Mouse (Mus musculus) midbrain, embryonic 11.5 days (tissue): ENCODE measurements around the gene Trim23. TPM values are rescaled to one million over a fixed set of nuclear protein-coding genes. Genes with fewer than 3 reads are reported as not detected.

Experiments
- ATAC-seq: fragments of 200-750 bp; cut with Nextera tagmentation; 2 replicates; pipeline ENCODE4 v1.8.0; 2017; ENCODE audit warnings: moderate TSS enrichment, moderate library complexity; ENCODE audit not compliant: low FRiP score
- DNase-seq: peaks from one replicate; pipeline ENCODE4 v3.0.0; 2015; ENCODE audit warnings: low spot score; ENCODE audit errors: missing footprints
- H3K27ac ChIP-seq: fragments of 300-500 bp; sonication (generic); 2 replicates; pipeline ENCODE4 v1.5.1; 2014; ENCODE audit warnings: low read depth, low read length
- H3K27me3 ChIP-seq: fragments of 300-500 bp; sonication (generic); 2 replicates; pipeline ENCODE4 v1.6.1; 2014; ENCODE audit warnings: mild to moderate bottlenecking, low read length, moderate library complexity, mixed read lengths; ENCODE audit not compliant: control insufficient read depth, insufficient read depth
- H3K36me3 ChIP-seq: fragments of 300-500 bp; sonication (generic); 2 replicates; pipeline ENCODE4 v1.6.1; 2014; ENCODE audit warnings: mild to moderate bottlenecking, low read length, moderate library complexity, mixed read lengths; ENCODE audit not compliant: control insufficient read depth, insufficient read depth
- H3K4me1 ChIP-seq: fragments of 300-500 bp; sonication (generic); 2 replicates; pipeline ENCODE4 v1.6.1; 2014; ENCODE audit warnings: low read length; ENCODE audit not compliant: control insufficient read depth, insufficient read depth
- H3K4me2 ChIP-seq: fragments of 300-500 bp; sonication (generic); 2 replicates; pipeline ENCODE4 v1.6.1; 2014; ENCODE audit warnings: mild to moderate bottlenecking, moderate library complexity
- H3K4me3 ChIP-seq: fragments of 300-500 bp; sonication (generic); 2 replicates; pipeline ENCODE4 v1.5.1; 2014; ENCODE audit warnings: low read depth, low read length
- H3K9ac ChIP-seq: fragments of 300-500 bp; sonication (generic); 2 replicates; pipeline ENCODE4 v1.6.1; 2014; ENCODE audit warnings: low read length
- H3K9me3 ChIP-seq: fragments of 300-500 bp; sonication (generic); 2 replicates; pipeline ENCODE4 v1.6.1; 2016; ENCODE audit warnings: low read length; ENCODE audit not compliant: control insufficient read depth
- whole genome bisulfite sequencing: fragments of 180-500 bp; shearing (Covaris S2); extraction: QIAGEN DNeasy Blood & Tissue Kit; methylation state at CpG from one replicate; pipeline ENCODE4 v1.1.7; 2014; 5-methylcytosine and 5-hydroxymethylcytosine counted together
- polyA plus RNA-seq: library from polyadenylated mRNA; unstranded; fragments of >200 nt; fragmentation: Nextera tagmentation; extraction: Ambion mirVana; gene quantifications from 2 replicates; pipeline ENCODE4 v1.2.1, GENCODE M21; 2014

The Trim23 gene
- 26.5 and 30.0 TPM in 2 replicates for polyA plus RNA-seq

- Histone ChIP-seq H3K4me1 (peaks cover 10% of the 10 kb centered on the region), H3K36me3 (no peaks in the 10 kb centered on the region)
- peak; percentile 99 for ATAC-seq
Observed at GRCm38 (mm10) chr13:104178650-104179121, at the start of gene Trim23. Trim23 (plus strand) TSS chr13:104178797.

DNA sequence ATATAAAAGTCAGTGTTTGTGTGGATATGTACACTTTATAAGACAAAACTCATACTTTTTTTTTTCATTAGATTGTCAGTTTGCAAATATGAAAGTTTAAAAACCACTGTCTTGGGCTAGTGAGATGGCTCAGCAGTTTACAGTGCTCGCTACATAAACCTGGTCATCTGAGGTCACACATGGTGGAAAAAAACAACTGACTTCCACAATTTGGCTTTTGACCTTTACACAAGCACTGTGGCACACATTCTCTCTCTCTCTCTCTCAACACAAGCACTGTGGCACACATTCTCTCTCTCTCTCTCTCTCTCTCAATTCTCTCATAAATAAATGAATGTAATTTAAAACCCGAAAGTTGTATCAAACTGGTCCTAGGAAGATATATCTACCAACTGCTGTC lies 46.0 kb upstream of the Trim23 start:
- H3K9me3 ChIP-seq = no peaks in the 10 kb centered on the region
- no peak overlapping the region for H3K4me2 ChIP-seq
- no peak for ATAC-seq
- H3K27ac ChIP-seq = no peak overlapping the region
- no peaks in the 10 kb centered on the region for H3K27me3 ChIP-seq
- H3K4me1 ChIP-seq = no peaks in the 10 kb centered on the region
- WGBS = 87% methylated on average over 2 of the region's 2 CpGs
- H3K4me3 ChIP-seq = no peak overlapping the region
- H3K36me3 ChIP-seq = no peaks in the 10 kb centered on the region
- H3K9ac ChIP-seq = no peak overlapping the region
- DNase-seq = no peak

More at GRCm38 (mm10) chr13:104178650-104179121, at the start of gene Trim23:
- Histone ChIP-seq H3K9me3 (no peaks in the 10 kb centered on the region), H3K9ac (peak within 1 kb of the TSS; percentile 83), H3K4me3 (peak within 1 kb of the TSS; percentile 68), H3K27me3 (no peaks in the 10 kb centered on the region), H3K27ac (peak within 1 kb of the TSS; percentile 42; the same call in 1 of the 2 replicates), H3K4me2 (peak within 1 kb of the TSS; percentile 76)
- peak; percentile 99 for DNase-seq
- WGBS = under 1% methylated on average over 38 of the region's 38 CpGs

DNA sequence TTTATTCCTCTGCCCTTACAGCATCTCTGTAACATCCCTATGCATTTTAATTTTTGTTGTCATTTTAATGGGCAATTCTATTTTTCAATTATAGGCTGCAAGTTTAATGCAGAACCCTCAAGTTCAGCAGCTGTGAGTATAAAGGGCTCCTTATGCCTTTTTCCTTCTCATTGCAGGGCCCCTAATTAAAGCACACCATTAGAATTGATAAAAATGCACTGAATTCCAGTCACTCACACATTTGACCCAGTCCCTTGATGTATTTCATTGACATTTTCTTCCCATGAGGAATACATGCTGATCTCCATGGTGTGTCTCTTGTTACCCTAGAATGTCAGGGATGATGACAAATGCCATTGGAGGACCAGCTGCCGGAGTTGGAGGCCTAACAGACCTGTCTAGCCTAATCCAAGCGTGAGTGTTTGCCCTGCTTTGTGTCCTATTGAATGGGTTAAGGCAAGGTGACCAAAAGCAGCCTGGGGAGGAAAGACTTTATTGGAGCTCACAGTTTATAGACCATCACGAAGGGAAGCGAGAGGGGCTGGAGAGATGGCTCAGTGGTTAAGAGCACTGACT lies 44.0 kb upstream of the Trim23 start:
- Histone ChIP-seq H3K9ac (no peak overlapping the region), H3K9me3 (no peaks in the 10 kb centered on the region), H3K4me1 (no peaks in the 10 kb centered on the region), H3K27ac (no peak overlapping the region), H3K4me3 (no peak overlapping the region), H3K27me3 (no peaks in the 10 kb centered on the region), H3K4me2 (no peak overlapping the region), H3K36me3 (no peaks in the 10 kb centered on the region)
- ATAC-seq (peak; percentile 50; the same call in 1 of the 2 replicates), DNase-seq (no peak)
- WGBS = 79% methylated on average over 4 of the region's 4 CpGs

DNA sequence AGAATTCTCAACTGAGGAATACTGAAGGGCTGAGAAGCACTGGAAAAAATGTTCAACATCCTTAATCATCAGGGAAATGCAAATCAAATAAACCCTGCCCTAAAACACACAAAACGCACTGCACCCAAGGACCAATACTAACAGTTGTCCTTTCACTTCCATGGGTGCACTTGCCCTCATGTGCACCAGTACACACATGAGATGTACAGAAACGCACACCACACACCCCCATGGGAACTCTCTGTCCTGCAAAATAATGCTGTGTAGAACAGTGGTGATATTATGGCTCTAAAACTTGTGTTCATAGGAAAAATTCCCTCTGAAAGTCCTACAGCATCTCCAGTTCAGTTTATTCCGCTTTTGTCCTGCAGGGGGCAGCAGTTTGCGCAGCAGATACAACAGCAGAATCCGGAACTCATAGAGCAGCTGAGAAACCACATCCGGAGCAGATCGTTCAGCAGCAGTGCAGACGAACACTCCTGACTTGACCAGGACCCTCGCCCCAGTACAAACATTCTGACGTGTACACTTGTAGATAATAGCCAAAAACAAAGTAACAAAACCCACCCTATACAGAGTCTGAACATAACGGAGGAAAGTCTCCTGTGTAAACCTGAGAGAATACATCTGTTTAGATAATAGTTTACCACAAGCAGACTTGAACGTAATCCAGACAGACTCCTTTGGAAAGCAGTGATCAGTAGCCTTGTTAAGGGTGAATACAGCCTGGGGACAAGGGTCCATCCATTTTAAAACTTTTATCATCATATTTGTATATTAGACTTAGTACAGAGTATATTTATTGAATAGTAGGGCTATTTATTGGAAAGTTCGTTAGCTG lies 39.0 kb upstream of the Trim23 start:
- DNase-seq (peak; percentile 97), ATAC-seq (peak; percentile 62; the same call in 1 of the 2 replicates)
- Histone ChIP-seq H3K4me1 (no peaks in the 10 kb centered on the region), H3K9me3 (no peaks in the 10 kb centered on the region), H3K4me3 (no peak overlapping the region), H3K4me2 (no peak overlapping the region), H3K36me3 (peaks cover 10% of the 10 kb centered on the region; the same call in 1 of the 2 replicates), H3K27me3 (no peaks in the 10 kb centered on the region), H3K9ac (no peak overlapping the region), H3K27ac (no peak overlapping the region)
- 42% methylated on average over 13 of the region's 13 CpGs for WGBS

GRCm38 (mm10) chr13:104144871-104145270 lies 33.7 kb upstream of the Trim23 start:
- no peak overlapping the region for H3K27ac ChIP-seq
- ATAC-seq = no peak
- H3K9me3 ChIP-seq = no peaks in the 10 kb centered on the region
- H3K27me3 ChIP-seq = no peaks in the 10 kb centered on the region
- H3K9ac ChIP-seq = no peak overlapping the region
- 82% methylated on average over 9 of the region's 9 CpGs for WGBS
- peaks cover 32% of the 10 kb centered on the region; the same call in 1 of the 2 replicates for H3K36me3 ChIP-seq
- no peaks in the 10 kb centered on the region for H3K4me1 ChIP-seq
- H3K4me2 ChIP-seq = no peak overlapping the region
- no peak overlapping the region for H3K4me3 ChIP-seq
- DNase-seq = no peak

GRCm38 (mm10) chr13:104145646-104146045 lies 33.0 kb upstream of the Trim23 start:
- H3K4me3 ChIP-seq = no peak overlapping the region
- no peaks in the 10 kb centered on the region for H3K27me3 ChIP-seq
- no peaks in the 10 kb centered on the region for H3K4me1 ChIP-seq
- H3K27ac ChIP-seq = no peak overlapping the region
- no peak overlapping the region for H3K9ac ChIP-seq
- DNase-seq = no peak
- peaks cover 30% of the 10 kb centered on the region; the same call in 1 of the 2 replicates for H3K36me3 ChIP-seq
- no peak for ATAC-seq
- WGBS = 85% methylated on average over 3 of the region's 3 CpGs
- H3K4me2 ChIP-seq = no peak overlapping the region
- H3K9me3 ChIP-seq = no peaks in the 10 kb centered on the region

GRCm38 (mm10) chr13:104154180-104154579 lies 24.4 kb upstream of the Trim23 start:
- 94% methylated on average over 5 of the region's 5 CpGs for WGBS

GRCm38 (mm10) chr13:104155106-104155505 lies 23.5 kb upstream of the Trim23 start:
- Histone ChIP-seq H3K9ac (no peak overlapping the region), H3K4me3 (no peak overlapping the region), H3K9me3 (no peaks in the 10 kb centered on the region), H3K4me1 (no peaks in the 10 kb centered on the region), H3K27ac (no peak overlapping the region), H3K4me2 (no peak overlapping the region), H3K27me3 (no peaks in the 10 kb centered on the region), H3K36me3 (peaks cover 6% of the 10 kb centered on the region)
- ATAC-seq (no peak), DNase-seq (no peak)
- 90% methylated on average over 7 of the region's 7 CpGs for WGBS

More at GRCm38 (mm10) chr13:104154180-104154579, 24.4 kb upstream of the Trim23 start:
- peaks cover 9% of the 10 kb centered on the region for H3K36me3 ChIP-seq
- H3K9ac ChIP-seq = no peak overlapping the region
- H3K4me3 ChIP-seq = no peak overlapping the region
- no peaks in the 10 kb centered on the region for H3K9me3 ChIP-seq
- DNase-seq (no peak), ATAC-seq (no peak)
- H3K27me3 ChIP-seq = no peaks in the 10 kb centered on the region
- no peaks in the 10 kb centered on the region for H3K4me1 ChIP-seq
- H3K27ac ChIP-seq = no peak overlapping the region
- no peak overlapping the region for H3K4me2 ChIP-seq

DNA sequence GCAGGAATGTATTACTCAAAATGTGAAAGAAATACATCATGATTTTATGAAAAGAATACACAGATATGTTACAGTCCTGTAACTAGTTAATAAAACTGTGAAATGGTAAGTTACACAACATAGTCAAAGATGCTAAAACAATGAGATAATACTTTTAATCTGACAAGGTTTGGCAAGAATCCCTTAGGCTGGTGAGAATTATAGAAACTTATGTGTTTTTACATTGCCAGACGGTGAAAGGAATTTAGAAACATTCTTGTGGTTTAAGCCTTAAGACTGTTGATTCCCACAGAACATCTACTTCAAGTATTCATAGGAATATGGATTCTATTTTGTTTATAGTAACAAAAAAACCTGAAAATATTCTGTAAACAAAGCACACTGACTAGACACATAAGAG lies 22.9 kb upstream of the Trim23 start:
- peaks cover 6% of the 10 kb centered on the region for H3K36me3 ChIP-seq
- ATAC-seq = no peak
- H3K4me2 ChIP-seq = no peak overlapping the region
- H3K9ac ChIP-seq = no peak overlapping the region
- H3K4me3 ChIP-seq = no peak overlapping the region
- H3K4me1 ChIP-seq = no peaks in the 10 kb centered on the region
- no peaks in the 10 kb centered on the region for H3K9me3 ChIP-seq
- H3K27me3 ChIP-seq = no peaks in the 10 kb centered on the region
- DNase-seq = no peak
- H3K27ac ChIP-seq = no peak overlapping the region
- WGBS = 95% methylated on average over 1 of the region's 1 CpGs
